Mouse (Mus musculus): Measurements from ENCODE around the gene Trp53rkb. TPM values are rescaled to one million over a fixed set of nuclear protein-coding genes. Genes with fewer than 3 reads are reported as not detected.
A peak's percentile ranks its signal among the peaks of the same experiment; 100 is the strongest.

Trp53rkb gene
- polyA plus RNA-seq, 1 experiment from 2014 or later: 1.8 TPM

GRCm38 (mm10) chr2:166764051-166764450 is 28.3 kb upstream of the Trp53rkb start:
- WGBS (ENCODE audit: insufficient replicate concordance): 50% methylated on average over 5 of the region's 5 CpGs

GRCm38 (mm10) chr2:166767591-166767990 is 24.7 kb upstream of the Trp53rkb start:
- Histone ChIP-seq H3K9me3 (replicated peaks; ENCODE audit: control insufficient read depth, low read length) (no peaks in the 10 kb centered on the region), H3K27ac (ENCODE audit: low read length) (no peak overlapping the region), H3K4me3 (ENCODE audit: low read depth, low read length) (no peak overlapping the region), H3K27me3 (ENCODE audit: control insufficient read depth, insufficient read depth, low read depth, low read length) (no peaks in the 10 kb centered on the region), H3K4me2 (ENCODE audit: low read depth, low read length) (no peak overlapping the region), H3K36me3 (ENCODE audit: control insufficient read depth, insufficient read depth) (no peaks in the 10 kb centered on the region), H3K4me1 (ENCODE audit: control insufficient read depth, low read depth, low read length) (no peaks in the 10 kb centered on the region), H3K9ac (ENCODE audit: low read depth, low read length) (no peak overlapping the region)
- 69% methylated on average over 9 of the region's 9 CpGs for WGBS (ENCODE audit: insufficient replicate concordance)
- no peak for ATAC-seq (ENCODE audit: low read depth)

More at GRCm38 (mm10) chr2:166764051-166764450, 28.3 kb upstream of the Trp53rkb start:
- H3K36me3 ChIP-seq (ENCODE audit: control insufficient read depth, insufficient read depth): no peaks in the 10 kb centered on the region
- ATAC-seq (ENCODE audit: low read depth): no peak
- no peak overlapping the region for H3K4me3 ChIP-seq (ENCODE audit: low read depth, low read length)
- H3K4me1 ChIP-seq (ENCODE audit: control insufficient read depth, low read depth, low read length): no peaks in the 10 kb centered on the region
- H3K27ac ChIP-seq (ENCODE audit: low read length): no peak overlapping the region
- H3K9ac ChIP-seq (ENCODE audit: low read depth, low read length): no peak overlapping the region
- no peaks in the 10 kb centered on the region for H3K27me3 ChIP-seq (ENCODE audit: control insufficient read depth, insufficient read depth, low read depth, low read length)
- H3K9me3 ChIP-seq (replicated peaks; ENCODE audit: control insufficient read depth, low read length): no peaks in the 10 kb centered on the region
- H3K4me2 ChIP-seq (ENCODE audit: low read depth, low read length): no peak overlapping the region

DNA sequence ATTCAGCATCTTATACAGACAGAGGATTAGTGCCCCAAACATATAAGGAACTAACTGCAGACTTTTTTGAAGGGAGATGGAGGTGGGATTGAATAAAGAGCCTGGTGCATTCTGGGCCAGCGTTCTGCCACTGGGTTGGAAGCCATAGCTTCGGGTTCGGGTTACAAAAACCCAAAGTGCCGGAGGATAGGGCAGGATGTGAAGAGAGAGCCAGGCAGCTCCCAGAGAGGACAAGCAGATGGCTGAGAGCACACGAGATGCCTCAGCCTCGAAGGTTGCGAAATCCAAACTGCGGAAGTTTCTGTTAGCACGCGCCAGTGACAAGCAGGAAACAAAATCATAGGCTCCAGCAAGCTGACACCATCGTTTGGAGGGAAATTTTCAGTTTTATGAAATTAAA is 20.9 kb upstream of the Trp53rkb start:
- Histone ChIP-seq H3K4me2 (ENCODE audit: low read depth, low read length) (no peak overlapping the region), H3K27me3 (ENCODE audit: control insufficient read depth, insufficient read depth, low read depth, low read length) (no peaks in the 10 kb centered on the region)

GRCm38 (mm10) chr2:166773587-166773986 is 18.7 kb upstream of the Trp53rkb start:
- 68% methylated on average over 10 of the region's 10 CpGs for WGBS (ENCODE audit: insufficient replicate concordance)

More for the DNA sequence above, 20.9 kb upstream of the Trp53rkb start:
- H3K4me1 ChIP-seq (ENCODE audit: control insufficient read depth, low read depth, low read length): no peaks in the 10 kb centered on the region
- ATAC-seq (ENCODE audit: low read depth): 0 out of 2 replicates have a peak, but pooled peaks have one; percentile 37
- H3K27ac ChIP-seq (ENCODE audit: low read length): peak overlapping the region; percentile 45; the same call in 1 of the 2 replicates
- no peak overlapping the region for H3K4me3 ChIP-seq (ENCODE audit: low read depth, low read length)
- no peaks in the 10 kb centered on the region for H3K36me3 ChIP-seq (ENCODE audit: control insufficient read depth, insufficient read depth)
- H3K9me3 ChIP-seq (replicated peaks; ENCODE audit: control insufficient read depth, low read length): no peaks in the 10 kb centered on the region
- H3K9ac ChIP-seq (ENCODE audit: low read depth, low read length): no peak overlapping the region
- WGBS (ENCODE audit: insufficient replicate concordance): 17% methylated on average over 11 of the region's 11 CpGs

GRCm38 (mm10) chr2:166774275-166774674 is 18.1 kb upstream of the Trp53rkb start:
- H3K27me3 ChIP-seq (ENCODE audit: control insufficient read depth, insufficient read depth, low read depth, low read length): no peaks in the 10 kb centered on the region
- H3K36me3 ChIP-seq (ENCODE audit: control insufficient read depth, insufficient read depth): no peaks in the 10 kb centered on the region
- no peak overlapping the region for H3K4me2 ChIP-seq (ENCODE audit: low read depth, low read length)
- no peak overlapping the region for H3K9ac ChIP-seq (ENCODE audit: low read depth, low read length)
- H3K4me1 ChIP-seq (ENCODE audit: control insufficient read depth, low read depth, low read length): no peaks in the 10 kb centered on the region
- WGBS (ENCODE audit: insufficient replicate concordance): 73% methylated on average over 10 of the region's 10 CpGs
- no peak overlapping the region for H3K4me3 ChIP-seq (ENCODE audit: low read depth, low read length)
- H3K9me3 ChIP-seq (replicated peaks; ENCODE audit: control insufficient read depth, low read length): no peaks in the 10 kb centered on the region
- ATAC-seq (ENCODE audit: low read depth): no peak
- no peak overlapping the region for H3K27ac ChIP-seq (ENCODE audit: low read length)

More at GRCm38 (mm10) chr2:166773587-166773986, 18.7 kb upstream of the Trp53rkb start:
- no peaks in the 10 kb centered on the region for H3K36me3 ChIP-seq (ENCODE audit: control insufficient read depth, insufficient read depth)
- no peak overlapping the region for H3K4me2 ChIP-seq (ENCODE audit: low read depth, low read length)
- no peaks in the 10 kb centered on the region for H3K4me1 ChIP-seq (ENCODE audit: control insufficient read depth, low read depth, low read length)
- no peak overlapping the region for H3K27ac ChIP-seq (ENCODE audit: low read length)
- no peak overlapping the region for H3K9ac ChIP-seq (ENCODE audit: low read depth, low read length)
- no peak overlapping the region for H3K4me3 ChIP-seq (ENCODE audit: low read depth, low read length)
- no peak for ATAC-seq (ENCODE audit: low read depth)
- no peaks in the 10 kb centered on the region for H3K27me3 ChIP-seq (ENCODE audit: control insufficient read depth, insufficient read depth, low read depth, low read length)
- no peaks in the 10 kb centered on the region for H3K9me3 ChIP-seq (replicated peaks; ENCODE audit: control insufficient read depth, low read length)

GRCm38 (mm10) chr2:166775357-166775893 is 16.9 kb upstream of the Trp53rkb start:
- no peak for ATAC-seq (ENCODE audit: low read depth)
- WGBS (ENCODE audit: insufficient replicate concordance): 70% methylated on average over 11 of the region's 11 CpGs
- Histone ChIP-seq H3K9me3 (replicated peaks; ENCODE audit: control insufficient read depth, low read length) (no peaks in the 10 kb centered on the region), H3K27ac (ENCODE audit: low read length) (no peak overlapping the region), H3K4me1 (ENCODE audit: control insufficient read depth, low read depth, low read length) (no peaks in the 10 kb centered on the region), H3K27me3 (ENCODE audit: control insufficient read depth, insufficient read depth, low read depth, low read length) (no peaks in the 10 kb centered on the region), H3K4me2 (ENCODE audit: low read depth, low read length) (no peak overlapping the region), H3K4me3 (ENCODE audit: low read depth, low read length) (no peak overlapping the region), H3K9ac (ENCODE audit: low read depth, low read length) (no peak overlapping the region), H3K36me3 (ENCODE audit: control insufficient read depth, insufficient read depth) (no peaks in the 10 kb centered on the region)

DNA sequence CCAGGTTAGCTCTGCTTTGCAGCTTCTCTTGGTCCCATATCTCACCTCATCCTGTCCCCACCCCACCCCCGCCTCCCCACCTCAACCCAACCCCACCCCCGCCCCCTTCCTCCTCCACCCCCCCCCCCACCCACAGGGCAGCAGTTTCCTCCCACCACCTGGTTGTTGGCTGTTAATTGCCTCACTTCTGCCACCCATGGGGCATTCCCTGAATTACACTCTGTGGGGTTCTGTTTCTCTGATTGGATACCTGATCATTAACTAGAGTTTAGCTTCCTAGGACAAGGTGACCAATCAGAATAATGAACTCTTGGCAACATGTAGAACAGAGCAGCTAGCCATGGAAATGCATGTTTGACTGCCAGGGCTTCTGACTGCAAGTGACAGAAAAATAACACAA is 16.1 kb upstream of the Trp53rkb start:
- no peak overlapping the region for H3K4me3 ChIP-seq (ENCODE audit: low read depth, low read length)
- no peak for ATAC-seq (ENCODE audit: low read depth)
- 6% methylated on average over 2 of the region's 2 CpGs for WGBS (ENCODE audit: insufficient replicate concordance)
- no peaks in the 10 kb centered on the region for H3K36me3 ChIP-seq (ENCODE audit: control insufficient read depth, insufficient read depth)
- H3K9ac ChIP-seq (ENCODE audit: low read depth, low read length): no peak overlapping the region
- H3K9me3 ChIP-seq (replicated peaks; ENCODE audit: control insufficient read depth, low read length): no peaks in the 10 kb centered on the region
- H3K4me1 ChIP-seq (ENCODE audit: control insufficient read depth, low read depth, low read length): no peaks in the 10 kb centered on the region
- H3K27me3 ChIP-seq (ENCODE audit: control insufficient read depth, insufficient read depth, low read depth, low read length): no peaks in the 10 kb centered on the region
- no peak overlapping the region for H3K4me2 ChIP-seq (ENCODE audit: low read depth, low read length)
- H3K27ac ChIP-seq (ENCODE audit: low read length): no peak overlapping the region

GRCm38 (mm10) chr2:166779956-166780355 is 12.4 kb upstream of the Trp53rkb start:
- Histone ChIP-seq H3K27me3 (ENCODE audit: control insufficient read depth, insufficient read depth, low read depth, low read length) (no peaks in the 10 kb centered on the region), H3K4me2 (ENCODE audit: low read depth, low read length) (no peak overlapping the region), H3K4me1 (ENCODE audit: control insufficient read depth, low read depth, low read length) (no peaks in the 10 kb centered on the region), H3K9me3 (replicated peaks; ENCODE audit: control insufficient read depth, low read length) (no peaks in the 10 kb centered on the region), H3K9ac (ENCODE audit: low read depth, low read length) (no peak overlapping the region), H3K4me3 (ENCODE audit: low read depth, low read length) (no peak overlapping the region), H3K27ac (ENCODE audit: low read length) (no peak overlapping the region), H3K36me3 (ENCODE audit: control insufficient read depth, insufficient read depth) (no peaks in the 10 kb centered on the region)
- no peak for ATAC-seq (ENCODE audit: low read depth)
- WGBS (ENCODE audit: insufficient replicate concordance): 73% methylated on average over 8 of the region's 8 CpGs

- ATAC-seq (ENCODE audit: low read depth): no peak
- no peak overlapping the region for H3K4me2 ChIP-seq (ENCODE audit: low read depth, low read length)
- no peaks in the 10 kb centered on the region for H3K9me3 ChIP-seq (replicated peaks; ENCODE audit: control insufficient read depth, low read length)
- H3K36me3 ChIP-seq (ENCODE audit: control insufficient read depth, insufficient read depth): no peaks in the 10 kb centered on the region
- H3K4me1 ChIP-seq (ENCODE audit: control insufficient read depth, low read depth, low read length): peaks cover 4% of the 10 kb centered on the region
- H3K4me3 ChIP-seq (ENCODE audit: low read depth, low read length): no peak overlapping the region
- H3K27ac ChIP-seq (ENCODE audit: low read length): no peak overlapping the region
- H3K9ac ChIP-seq (ENCODE audit: low read depth, low read length): no peak overlapping the region
- 13% methylated on average over 9 of the region's 9 CpGs for WGBS (ENCODE audit: insufficient replicate concordance)
- H3K27me3 ChIP-seq (ENCODE audit: control insufficient read depth, insufficient read depth, low read depth, low read length): no peaks in the 10 kb centered on the region; the same call in 1 of the 2 replicates
Observed at GRCm38 (mm10) chr2:166780980-166781578, 11.3 kb upstream of the Trp53rkb start.
